Mouse (Mus musculus): ENCODE results near the gene Npr2. TPM values are rescaled to one million over a fixed set of nuclear protein-coding genes. Genes with fewer than 3 reads are reported as not detected.

The Npr2 gene
- total and polyA plus RNA-seq, 2 experiments: 29.2 to 39.1 TPM

DNA sequence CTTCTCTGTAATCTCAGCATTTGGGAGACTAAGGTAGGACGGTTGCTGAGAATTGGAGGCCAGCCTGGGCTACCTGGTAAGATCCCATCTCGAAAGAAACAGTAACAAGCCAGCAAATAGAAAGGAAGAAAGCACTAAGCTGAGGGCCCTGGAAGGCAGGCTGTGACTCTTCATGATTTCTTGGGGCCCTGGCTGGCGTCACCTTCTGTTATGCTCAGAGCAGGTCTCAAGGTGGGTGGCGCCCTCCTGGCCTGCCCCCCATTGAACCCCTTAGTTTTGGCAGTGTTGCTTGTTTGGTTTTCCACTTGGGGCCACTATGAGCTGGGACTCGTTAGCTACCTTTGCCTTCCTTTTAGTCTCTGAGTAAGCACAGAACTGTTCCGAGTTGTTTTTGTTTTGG is 5.0 kb downstream of the Npr2 start:
- Histone ChIP-seq H3K9ac (ENCODE audit: low read depth, low read length) (no peak overlapping the region), H3K27ac (replicated peaks; ENCODE audit: insufficient read depth, low read depth, low read length) (no peak overlapping the region), H3K36me3 (ENCODE audit: control insufficient read depth, insufficient read depth, low read length) (no peaks in the 10 kb centered on the region), H3K79me2 (ENCODE audit: control insufficient read depth, insufficient read depth, low read length) (no peaks in the 10 kb centered on the region), H3K4me1 (ENCODE audit: control insufficient read depth, insufficient read depth, low read length) (no peaks in the 10 kb centered on the region), H3K4me3 (ENCODE audit: insufficient read depth, low read depth, low read length) (no peak overlapping the region), H3K27me3 (ENCODE audit: control insufficient read depth, insufficient read depth, low read length) (no peaks in the 10 kb centered on the region)
- 87% methylated on average over 6 of the region's 6 CpGs for WGBS
- DNase-seq (ENCODE audit: extremely low read depth, low read depth, low spot score): no peak
- TF ChIP-seq CTCF (IDR thresholded peaks at IDR 0.05; ENCODE audit: low read depth, low read length): no peak
- no peak for TF ChIP-seq POLR2A (IDR thresholded peaks at IDR 0.05; ENCODE audit: extremely low read depth, insufficient read depth, low read length)

DNA sequence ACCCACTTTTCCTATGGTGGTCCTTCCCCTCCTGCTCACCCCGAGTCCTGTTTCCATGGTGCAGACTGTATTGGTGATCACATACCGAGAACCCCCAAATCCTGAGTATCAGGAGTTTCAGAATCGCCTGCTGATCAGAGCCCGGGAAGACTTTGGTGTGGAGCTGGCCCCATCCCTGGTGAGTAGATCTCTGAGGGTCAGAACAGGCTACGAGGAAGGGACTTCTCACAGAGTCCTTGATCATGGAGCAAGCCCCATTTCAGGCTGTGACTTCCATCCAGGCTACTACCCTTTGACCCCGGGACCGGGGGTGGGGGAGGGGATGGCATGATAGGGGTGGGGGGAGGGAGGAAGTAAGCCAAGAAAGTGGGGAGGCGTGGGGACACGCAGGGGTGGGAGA is 8.3 kb downstream of the Npr2 start:
- WGBS: 51% methylated on average over 9 of the region's 9 CpGs
- H3K36me3 ChIP-seq (ENCODE audit: control insufficient read depth, insufficient read depth, low read length): 0 out of 2 replicates have a peak, but pooled peaks cover 2% of the 10 kb centered on the region
- H3K4me1 ChIP-seq (ENCODE audit: control insufficient read depth, insufficient read depth, low read length): no peaks in the 10 kb centered on the region
- no peaks in the 10 kb centered on the region for H3K27me3 ChIP-seq (ENCODE audit: control insufficient read depth, insufficient read depth, low read length)
- H3K27ac ChIP-seq (replicated peaks; ENCODE audit: insufficient read depth, low read depth, low read length): no peak overlapping the region
- H3K4me3 ChIP-seq (ENCODE audit: insufficient read depth, low read depth, low read length): no peak overlapping the region
- no peak overlapping the region for H3K9ac ChIP-seq (ENCODE audit: low read depth, low read length)
- H3K79me2 ChIP-seq (ENCODE audit: control insufficient read depth, insufficient read depth, low read length): no peaks in the 10 kb centered on the region
- no peak for DNase-seq (ENCODE audit: extremely low read depth, low read depth, low spot score)
- TF ChIP-seq CTCF (IDR thresholded peaks at IDR 0.05; ENCODE audit: low read depth, low read length): no peak
- no peak for TF ChIP-seq POLR2A (IDR thresholded peaks at IDR 0.05; ENCODE audit: extremely low read depth, insufficient read depth, low read length)

- Histone ChIP-seq H3K4me1 (ENCODE audit: control insufficient read depth, insufficient read depth, low read length) (no peaks in the 10 kb centered on the region), H3K27me3 (ENCODE audit: control insufficient read depth, insufficient read depth, low read length) (no peaks in the 10 kb centered on the region), H3K4me3 (ENCODE audit: insufficient read depth, low read depth, low read length) (no peak overlapping the region), H3K27ac (replicated peaks; ENCODE audit: insufficient read depth, low read depth, low read length) (no peak overlapping the region), H3K79me2 (ENCODE audit: control insufficient read depth, insufficient read depth, low read length) (no peaks in the 10 kb centered on the region), H3K36me3 (ENCODE audit: control insufficient read depth, insufficient read depth, low read length) (0 out of 2 replicates have a peak, but pooled peaks cover 2% of the 10 kb centered on the region), H3K9ac (ENCODE audit: low read depth, low read length) (no peak overlapping the region)
- DNase-seq (ENCODE audit: extremely low read depth, low read depth, low spot score): no peak
- WGBS: 82% methylated on average over 6 of the region's 6 CpGs
- TF ChIP-seq CTCF (IDR thresholded peaks at IDR 0.05; ENCODE audit: low read depth, low read length) (no peak), POLR2A (IDR thresholded peaks at IDR 0.05; ENCODE audit: extremely low read depth, insufficient read depth, low read length) (no peak)
Observed at GRCm38 (mm10) chr4:43640491-43640890, 8.8 kb downstream of the Npr2 start.

- no peak overlapping the region for H3K4me3 ChIP-seq (ENCODE audit: insufficient read depth, low read depth, low read length)
- no peak for DNase-seq (ENCODE audit: extremely low read depth, low read depth, low spot score)
- peaks cover 4% of the 10 kb centered on the region for H3K4me1 ChIP-seq (ENCODE audit: control insufficient read depth, insufficient read depth, low read length)
- H3K27ac ChIP-seq (replicated peaks; ENCODE audit: insufficient read depth, low read depth, low read length): no peak overlapping the region
- H3K79me2 ChIP-seq (ENCODE audit: control insufficient read depth, insufficient read depth, low read length): no peaks in the 10 kb centered on the region
- no peak overlapping the region for H3K9ac ChIP-seq (ENCODE audit: low read depth, low read length)
- no peak for TF ChIP-seq POLR2A (IDR thresholded peaks at IDR 0.05; ENCODE audit: extremely low read depth, insufficient read depth, low read length)
- TF ChIP-seq CTCF (IDR thresholded peaks at IDR 0.05; ENCODE audit: low read depth, low read length): peak; percentile 18; the same call in 1 of the 2 replicates
- peaks cover 3% of the 10 kb centered on the region; the same call in 1 of the 2 replicates for H3K36me3 ChIP-seq (ENCODE audit: control insufficient read depth, insufficient read depth, low read length)
- WGBS: 92% methylated on average over 3 of the region's 3 CpGs
- no peaks in the 10 kb centered on the region for H3K27me3 ChIP-seq (ENCODE audit: control insufficient read depth, insufficient read depth, low read length)
Observed at GRCm38 (mm10) chr4:43649783-43650182, 18.0 kb downstream of the Npr2 start.

DNA sequence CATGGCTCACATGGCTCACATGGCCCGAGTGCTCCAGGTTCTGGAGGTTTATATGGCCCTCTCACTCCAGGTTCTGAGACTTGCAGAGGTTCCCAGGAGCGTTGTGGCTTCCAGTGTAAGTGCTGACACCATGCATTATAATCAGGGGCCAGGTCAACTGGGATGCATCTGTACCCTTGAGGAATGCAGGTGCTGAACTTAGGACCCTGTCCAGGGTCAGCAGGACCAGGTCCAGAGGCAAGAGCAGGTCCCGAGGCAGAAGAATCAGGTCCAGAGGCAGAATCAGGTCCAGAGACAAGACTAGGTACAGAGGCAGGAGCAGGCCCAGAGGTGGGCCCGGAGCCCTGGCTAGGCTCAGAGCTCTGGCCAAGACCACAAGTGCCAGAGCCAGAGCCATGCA is 21.0 kb downstream of the Npr2 start:
- no peak for TF ChIP-seq CTCF (IDR thresholded peaks at IDR 0.05; ENCODE audit: low read depth, low read length)
- H3K4me3 ChIP-seq (ENCODE audit: insufficient read depth, low read depth, low read length): no peak overlapping the region
- H3K9ac ChIP-seq (ENCODE audit: low read depth, low read length): no peak overlapping the region

GRCm38 (mm10) chr4:43653161-43654015 is 21.7 kb downstream of the Npr2 start, which contains the start of gene Spag8:
TSS of gene Spag8 (minus strand) at chr4:43653594.
- H3K4me3 ChIP-seq (ENCODE audit: insufficient read depth, low read depth, low read length): no peak within 1 kb of the TSS
- 0 out of 2 replicates have a peak, but pooled peaks cover 2% of the 10 kb centered on the region for H3K79me2 ChIP-seq (ENCODE audit: control insufficient read depth, insufficient read depth, low read length)
- H3K27me3 ChIP-seq (ENCODE audit: control insufficient read depth, insufficient read depth, low read length): no peaks in the 10 kb centered on the region
- 17% methylated on average over 24 of the region's 24 CpGs for WGBS
- peak; percentile 89 for DNase-seq (ENCODE audit: extremely low read depth, low read depth, low spot score)
- no peak within 1 kb of the TSS for H3K27ac ChIP-seq (replicated peaks; ENCODE audit: insufficient read depth, low read depth, low read length)
- TF ChIP-seq CTCF (IDR thresholded peaks at IDR 0.05; ENCODE audit: low read depth, low read length) (no peak), POLR2A (IDR thresholded peaks at IDR 0.05; ENCODE audit: extremely low read depth, insufficient read depth, low read length) (no peak)
- peaks cover 4% of the 10 kb centered on the region for H3K4me1 ChIP-seq (ENCODE audit: control insufficient read depth, insufficient read depth, low read length)
- H3K9ac ChIP-seq (ENCODE audit: low read depth, low read length): no peak within 1 kb of the TSS
- H3K36me3 ChIP-seq (ENCODE audit: control insufficient read depth, insufficient read depth, low read length): no peaks in the 10 kb centered on the region

More for the DNA sequence above, 21.0 kb downstream of the Npr2 start:
- Histone ChIP-seq H3K79me2 (ENCODE audit: control insufficient read depth, insufficient read depth, low read length) (0 out of 2 replicates have a peak, but pooled peaks cover 2% of the 10 kb centered on the region), H3K36me3 (ENCODE audit: control insufficient read depth, insufficient read depth, low read length) (peaks cover 1% of the 10 kb centered on the region; the same call in 1 of the 2 replicates), H3K4me1 (ENCODE audit: control insufficient read depth, insufficient read depth, low read length) (peaks cover 4% of the 10 kb centered on the region), H3K27ac (replicated peaks; ENCODE audit: insufficient read depth, low read depth, low read length) (no peak overlapping the region), H3K27me3 (ENCODE audit: control insufficient read depth, insufficient read depth, low read length) (no peaks in the 10 kb centered on the region)
- 71% methylated on average over 4 of the region's 4 CpGs for WGBS
- no peak for DNase-seq (ENCODE audit: extremely low read depth, low read depth, low spot score)
